Mouse (Mus musculus) olfactory bulb, adult 2 months (tissue): ENCODE results near the gene Tmem212.

Experiments used
- CTCF ChIP-seq: fragments of 200-500 bp; IDR thresholded peaks from 2 replicates; pipeline ENCODE4 v1.5.1; 2012; ENCODE audit warnings: low read depth, mild to moderate bottlenecking, low read length, moderate library complexity; ENCODE audit not compliant: insufficient read depth
- POLR2A ChIP-seq: fragments of 200-500 bp; IDR thresholded peaks from 2 replicates; pipeline ENCODE4 v1.6.1; 2012; ENCODE audit warnings: mild to moderate bottlenecking, low read depth, low read length, moderate library complexity; ENCODE audit not compliant: insufficient read depth

- TF ChIP-seq CTCF = no peak
- no peak for TF ChIP-seq POLR2A
Observed at GRCm38 (mm10) chr3:27881897-27882835, 14.0 kb downstream of the Tmem212 start.
